Mouse (Mus musculus) gastrocnemius, postnatal 4 days (tissue): Measurements from ENCODE around the gene Il31. TPM values are rescaled to one million over a fixed set of nuclear protein-coding genes. Genes with fewer than 3 reads are reported as not detected.
A peak's percentile ranks its signal among the peaks of the same experiment; 100 is the strongest.

Experiments used
- DNase-seq, 2 experiments: peaks; one replicate each; pipeline ENCODE4 v3.0.0; 2021 to 2022; ENCODE audit warnings: low spot score in 2 of 2, mixed read lengths in 2 of 2
- total RNA-seq, 2 experiments: library from RNA; stranded (reverse); gene quantifications; 2 replicates each; pipeline ENCODE4 v1.2.3; 2021

The Il31 gene
- total RNA-seq, 2 experiments from 2014 or later = not detected

GRCm38 (mm10) chr5:123487659-123488395 is 1.5 kb downstream of the Il31 start:
- no peak for DNase-seq

DNA sequence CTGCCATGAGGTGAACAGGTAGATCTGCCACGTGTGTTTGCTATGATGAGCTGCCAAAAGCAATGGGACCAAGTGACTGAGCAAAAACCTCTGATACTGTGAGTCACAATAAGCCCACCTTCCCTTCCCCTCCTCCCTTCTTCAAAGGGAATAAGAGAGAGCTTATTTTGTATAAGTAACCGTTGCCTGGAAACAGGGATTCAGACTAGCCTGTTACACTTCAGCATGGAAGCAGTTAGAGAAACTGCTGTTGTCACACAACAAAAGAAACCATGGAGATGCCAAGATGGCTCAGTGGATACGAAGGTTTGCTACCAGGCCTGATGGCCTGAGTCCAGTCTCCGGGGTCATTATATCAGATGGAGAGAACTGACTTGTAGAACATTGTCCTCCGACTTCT is 15.5 kb downstream of the Il31 start:
- DNase-seq = no peak

DNA sequence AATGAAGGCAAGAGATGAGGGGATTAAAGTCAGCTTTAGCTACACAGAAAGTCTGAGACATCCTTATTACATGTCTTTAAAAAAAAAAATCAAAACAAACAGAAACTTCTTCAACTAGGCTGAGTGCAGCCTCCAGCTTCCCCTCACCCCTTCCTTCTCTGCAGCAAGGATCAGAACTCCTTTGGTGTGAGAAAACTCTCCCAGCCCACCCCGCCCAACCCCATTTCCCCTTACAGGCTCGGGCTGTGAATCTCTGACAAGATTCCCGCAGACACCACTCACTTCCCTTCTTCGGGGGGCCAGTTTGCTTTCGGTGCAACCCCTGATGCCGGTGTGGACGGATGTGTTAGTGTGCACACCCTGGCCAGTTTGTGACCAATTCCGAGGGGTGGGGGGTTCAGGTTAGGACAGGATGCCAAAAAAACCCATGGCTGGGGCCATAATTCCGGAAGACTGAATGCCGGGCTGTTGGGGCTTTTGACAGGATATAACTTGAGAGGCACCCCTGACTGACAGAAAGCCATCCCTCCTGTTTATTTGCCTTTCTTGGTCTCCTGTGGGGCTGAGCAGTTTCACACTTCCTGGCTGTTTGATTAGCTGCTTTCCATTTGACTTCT is 18.4 kb downstream of the Il31 start:
- DNase-seq = no peak

DNA sequence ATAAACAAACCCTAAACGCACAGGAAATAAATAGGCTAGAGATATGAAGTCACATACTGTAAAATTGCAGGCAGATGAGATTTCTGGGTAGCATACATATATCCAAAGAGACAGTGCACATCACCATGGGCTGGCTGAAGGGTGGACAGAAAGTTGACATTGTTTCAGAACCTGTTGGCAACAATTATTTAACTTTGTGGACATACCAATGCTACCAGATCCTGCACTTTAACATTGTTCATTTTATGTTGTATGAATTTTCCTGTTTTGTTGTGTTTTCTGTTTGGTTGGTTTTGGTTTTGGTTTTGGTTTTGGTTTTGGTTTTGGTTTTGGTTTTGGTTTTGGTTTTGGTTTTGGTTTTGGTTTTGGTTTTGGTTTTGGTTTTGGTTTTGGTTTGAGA is 24.7 kb downstream of the Il31 start:
- DNase-seq = no peak

DNA sequence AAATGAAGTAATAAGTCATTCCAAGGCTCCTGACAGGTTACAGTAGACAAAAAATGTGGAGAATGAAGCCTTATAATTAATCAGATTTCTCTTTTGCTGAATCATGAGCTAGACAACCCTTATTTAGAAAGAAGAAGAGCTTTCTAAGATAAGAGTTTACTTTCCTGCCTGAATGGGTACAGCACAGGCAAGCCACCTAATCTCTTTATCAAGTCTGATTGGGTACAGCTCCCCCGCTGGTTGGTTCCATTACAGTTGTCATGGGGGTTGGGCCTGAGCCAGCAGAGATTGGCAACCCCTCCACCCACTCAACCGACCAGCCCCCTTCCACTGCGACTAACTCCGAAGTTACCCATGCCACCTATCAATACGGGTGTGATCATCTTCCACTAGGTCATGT is 27.9 kb downstream of the Il31 start:
- no peak for DNase-seq

GRCm38 (mm10) chr5:123451886-123452285 is 37.4 kb downstream of the Il31 start:
- DNase-seq = no peak

GRCm38 (mm10) chr5:123444849-123445334 is 44.4 kb downstream of the Il31 start:
- DNase-seq = no peak

DNA sequence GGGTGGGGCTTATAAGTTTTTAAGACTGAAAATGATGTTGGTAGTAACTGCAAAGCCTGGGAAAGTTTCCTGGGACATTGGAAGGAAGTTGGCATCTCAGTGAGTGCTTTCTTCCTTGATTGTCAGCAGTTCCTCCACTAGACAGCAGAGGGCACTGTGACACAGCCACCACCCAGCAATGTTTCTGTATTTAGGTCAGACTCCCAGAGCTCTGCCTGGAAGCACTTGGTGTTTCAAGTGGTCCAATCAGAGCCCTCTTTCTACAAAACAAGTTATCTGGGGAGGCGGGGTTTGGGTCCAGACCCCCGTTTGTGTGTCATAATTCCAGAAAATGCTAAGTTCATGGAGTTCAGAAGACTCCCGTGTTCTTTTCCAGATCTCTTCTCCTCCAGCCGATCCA is 45.2 kb downstream of the Il31 start:
- DNase-seq = peak; percentile 39 to 70

DNA sequence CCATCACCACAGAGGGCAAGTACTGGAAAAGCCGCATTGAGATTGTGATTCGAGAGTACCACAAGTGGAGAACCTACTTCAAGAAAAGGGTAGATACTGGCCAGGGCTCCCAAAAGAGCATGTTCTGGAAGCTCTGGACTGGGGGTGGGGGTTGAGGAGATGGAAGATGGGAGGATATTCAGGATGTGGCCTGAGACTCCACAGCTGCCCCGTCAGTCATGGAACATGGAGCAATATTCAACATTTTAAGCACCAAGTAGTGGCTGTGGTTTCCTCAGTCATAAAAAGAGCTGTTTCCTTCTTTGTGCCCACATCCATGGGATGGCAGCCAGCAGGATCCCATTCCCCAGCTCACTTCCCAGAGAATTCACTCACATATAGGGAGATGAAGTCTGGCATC is 47.0 kb downstream of the Il31 start:
- no peak for DNase-seq

GRCm38 (mm10) chr5:123440664-123441063 is 48.6 kb downstream of the Il31 start:
- no peak for DNase-seq

DNA sequence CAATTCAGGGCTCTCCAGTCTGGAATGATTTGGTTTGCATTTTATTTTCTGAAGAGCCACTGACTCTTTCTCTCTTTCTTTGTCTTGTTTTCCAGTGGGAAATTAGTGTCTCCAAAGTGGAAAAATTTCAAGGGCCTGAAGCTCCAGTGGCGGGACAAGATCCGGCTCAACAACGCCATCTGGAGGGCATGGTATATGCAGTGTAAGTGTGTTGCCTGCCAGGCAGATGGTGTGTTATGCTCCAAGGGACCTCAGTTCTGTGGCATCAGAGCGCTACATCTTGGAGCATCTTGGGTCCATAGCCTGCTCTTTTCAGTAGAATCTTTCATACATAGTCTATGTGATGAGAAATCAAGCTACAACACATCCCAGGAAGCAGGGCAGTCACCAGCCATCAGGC is 49.3 kb downstream of the Il31 start:
- DNase-seq = peak in 1 of 2 experiments; percentile 33

DNA sequence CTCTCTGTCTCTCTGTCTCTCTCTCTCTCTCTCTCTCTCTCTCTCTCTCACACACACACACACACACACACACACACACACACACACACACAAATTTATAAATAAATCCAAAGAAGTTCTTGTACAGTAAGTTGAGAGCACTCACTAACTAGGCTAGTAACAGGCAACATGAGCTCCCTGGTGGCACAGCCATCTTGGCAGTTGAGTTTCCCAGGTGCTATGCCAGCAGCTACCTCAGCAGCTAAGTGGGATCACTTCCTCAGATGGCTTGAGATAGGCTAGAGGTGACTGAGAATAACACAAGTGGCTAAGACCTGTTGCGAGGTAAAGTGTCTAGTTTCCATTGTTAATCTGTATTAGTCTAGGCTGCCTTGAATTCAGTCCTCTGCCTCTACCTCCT is 50.0 kb downstream of the Il31 start:
- no peak for DNase-seq

- no peak for DNase-seq
These were observed 50.9 kb downstream of the Il31 start for GRCm38 (mm10) chr5:123438381-123438780.

DNA sequence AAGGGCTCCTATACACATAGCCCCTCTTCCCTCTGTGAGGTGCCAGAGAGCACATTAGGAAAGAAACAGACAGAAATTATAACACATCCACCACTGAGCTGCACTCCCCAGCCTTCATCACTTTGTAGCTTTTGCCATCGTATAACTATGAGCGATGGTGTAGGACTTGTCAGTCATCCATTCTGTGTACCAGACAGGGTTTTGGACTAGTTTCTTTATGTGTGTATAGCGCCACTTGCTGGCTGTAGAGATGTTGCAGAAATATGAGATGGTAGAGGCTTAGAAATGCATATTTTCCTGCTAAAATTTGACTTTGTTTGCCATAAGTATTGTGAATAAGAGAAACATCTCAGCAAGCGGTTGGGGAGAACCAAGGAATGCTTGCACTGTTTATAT is 52.5 kb downstream of the Il31 start:
- DNase-seq = peak in 1 of 2 experiments; percentile 34

DNA sequence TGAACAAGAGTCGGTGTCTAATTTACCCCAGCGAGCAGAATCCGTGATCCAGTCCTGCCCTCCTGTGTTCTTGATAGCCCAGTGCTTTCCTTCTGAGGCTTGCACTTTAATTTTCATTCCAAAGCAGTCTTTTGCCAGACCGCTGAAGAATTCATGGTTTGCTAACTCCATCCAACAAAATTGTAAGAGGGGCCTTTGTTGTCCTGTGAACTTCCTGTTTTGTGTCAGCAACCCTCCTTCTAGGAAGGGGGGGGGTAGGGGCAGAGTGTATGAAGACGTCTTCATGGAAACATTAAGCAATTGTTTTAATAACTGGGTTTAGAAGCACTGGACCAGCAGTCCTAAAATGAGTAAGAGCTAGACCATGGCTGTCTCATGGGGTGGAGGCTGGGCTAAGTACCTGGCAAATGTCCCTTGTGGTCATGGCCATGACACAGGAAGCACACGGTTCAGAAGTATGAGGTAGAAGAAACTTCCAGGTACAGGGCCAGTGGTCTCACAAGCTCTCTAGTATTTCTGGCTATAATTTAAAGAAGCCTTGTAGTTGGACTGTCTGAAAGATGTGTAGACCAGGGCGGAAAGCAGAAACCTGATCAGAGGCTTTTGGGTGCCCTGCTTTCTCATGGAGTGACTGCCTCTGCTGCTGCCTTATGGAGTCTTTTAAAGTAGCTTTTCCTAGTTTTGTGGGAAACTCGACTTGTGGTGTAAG is 53.1 kb downstream of the Il31 start:
- DNase-seq = no peak

- no peak for DNase-seq
These were observed 56.9 kb downstream of the Il31 start for GRCm38 (mm10) chr5:123432305-123432874.

- DNase-seq = peak; percentile 41 to 74
These were observed 57.6 kb downstream of the Il31 start for GRCm38 (mm10) chr5:123431524-123432304.
